Mouse (Mus musculus) embryonic stem cell, embryonic (primary cell): Measurements from ENCODE around the gene Fam210b.

ENCODE experiments used
- CTCF ChIA-PET, 4 experiments: fragments of 300-600 bp in 2 of 4; fragments of 350-600 bp in 2 of 4; sonication (Branson Sonifier 250); formaldehyde crosslinking; loops; one replicate each; lab custom pipeline; 2022; ENCODE audit warnings: inconsistent platforms in 2 of 4; lab: Charles Lee
- POLR2A ChIA-PET, 4 experiments: fragments of 300-600 bp in 2 of 4; fragments of 350-600 bp in 2 of 4; sonication (Branson Sonifier 250); formaldehyde crosslinking; loops; one replicate each; lab custom pipeline; 2022; ENCODE audit warnings: antibody characterized with exemption in 4 of 4, inconsistent platforms in 1 of 4; lab: Charles Lee

The Fam210b gene

DNA sequence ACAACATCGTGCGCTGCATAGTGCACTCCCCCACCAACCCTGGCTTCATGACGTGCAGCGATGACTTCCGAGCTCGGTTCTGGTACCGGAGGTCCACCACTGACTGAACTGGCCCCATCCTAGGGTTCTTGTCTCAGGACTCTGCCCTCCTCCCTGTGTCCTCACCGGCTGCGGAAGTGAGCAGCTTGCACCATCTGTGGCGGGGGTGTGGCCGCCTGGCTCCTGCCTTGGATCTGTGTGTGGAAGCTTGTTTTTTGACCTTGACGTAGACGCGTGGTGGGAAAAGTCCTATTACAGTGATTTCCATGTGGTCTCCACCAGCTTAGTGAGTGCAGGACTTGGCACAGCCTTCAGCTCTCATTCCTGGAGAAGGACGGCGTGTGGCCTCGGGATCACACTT lies 35.1 kb downstream of the Fam210b start:
- ChIA-PET CTCF (interaction anchor here in 2 of 4 experiments (0.6 to 2.2 kb wide), 3 partner anchors 11 to 159 kb away, joined by 3 to 6 read pairs (median 3); partner anchors contain the start of genes Aurka (in 1 of the 2) and Cstf1 (in 1 of the 2)), POLR2A (interaction anchor here in 3 of 4 experiments (0.6 to 4.2 kb wide), 25 partner anchors 8 to 153 kb away, joined by 3 to 57 read pairs (median 4); partner anchors contain the start of genes Aurka (in 3 of the 3), Cass4 (in 3 of the 3), Cstf1 (in 3 of the 3) and Fam210b (in 2 of the 3))

- ChIA-PET CTCF (interaction anchor here in 1 of 4 experiments (2.2 kb wide), 1 partner anchor 12 kb away, joined by 6 read pairs; the partner anchor contains the start of genes Aurka and Cstf1), POLR2A (interaction anchor here (0.6 to 4.2 kb wide), 13 partner anchors 10 to 70 kb away, joined by 3 to 57 read pairs (median 4); partner anchors contain the start of genes Cass4 (in 3 of the 4), Aurka (in 2 of the 4), Cstf1 (in 2 of the 4) and Fam210b (in 1 of the 4))
These were observed 36.0 kb downstream of the Fam210b start for GRCm38 (mm10) chr2:172381341-172381740.

DNA sequence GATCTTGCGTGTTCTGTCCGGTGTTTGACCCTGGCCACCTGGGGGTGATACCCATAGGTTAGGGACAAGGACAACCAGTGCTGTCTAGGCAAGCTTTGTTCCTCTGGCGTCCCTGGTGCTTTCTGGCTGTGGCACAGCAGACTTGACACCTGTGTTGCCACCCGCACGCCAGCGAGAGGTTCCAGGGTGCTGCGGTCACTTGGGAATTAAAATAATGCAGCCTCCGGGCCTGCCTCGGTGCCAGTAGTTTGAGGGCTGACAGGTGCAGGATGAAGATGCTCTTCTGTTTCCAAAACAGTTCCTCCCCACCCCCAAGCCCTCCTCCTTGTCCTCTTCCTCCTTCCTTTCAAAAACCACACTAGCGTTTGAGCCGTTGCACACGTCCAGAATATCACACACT lies 36.5 kb downstream of the Fam210b start:
- ChIA-PET POLR2A (interaction anchor here in 3 of 4 experiments (1.0 to 4.2 kb wide), 6 partner anchors 10 to 58 kb away, joined by 3 to 57 read pairs (median 11); partner anchors contain the start of genes Aurka (in 2 of the 3), Cstf1 (in 2 of the 3), Cass4 (in 1 of the 3) and Rtf2 (in 1 of the 3)), CTCF (no interaction called here)

DNA sequence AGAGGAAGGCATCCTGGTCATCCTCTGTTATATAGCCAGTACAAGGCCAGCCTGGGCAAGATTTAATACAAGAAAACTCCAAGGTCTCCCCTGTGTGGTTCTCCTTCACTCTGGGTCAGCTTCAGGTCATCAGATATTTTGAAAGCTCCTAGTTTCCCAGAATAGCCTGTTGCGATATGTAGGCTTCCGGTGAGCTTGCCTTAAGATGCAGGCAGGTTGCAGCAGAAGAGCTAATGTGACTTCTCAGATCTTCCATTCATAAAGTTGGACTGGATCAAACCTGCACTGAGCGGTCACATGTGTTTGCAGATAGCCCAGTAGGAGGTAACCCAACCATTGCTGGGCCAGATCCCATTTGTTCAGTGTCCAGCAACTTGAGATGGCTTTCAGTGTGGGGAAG lies 39.4 kb downstream of the Fam210b start:
- ChIA-PET CTCF (no interaction called here), POLR2A (interaction anchor here in 2 of 4 experiments (1.0 to 1.6 kb wide), 4 partner anchors 14 to 55 kb away, joined by 4 to 6 read pairs (median 4); partner anchors contain the start of genes Aurka (in 2 of the 2), Cstf1 (in 2 of the 2) and Fam210b (in 1 of the 2))

DNA sequence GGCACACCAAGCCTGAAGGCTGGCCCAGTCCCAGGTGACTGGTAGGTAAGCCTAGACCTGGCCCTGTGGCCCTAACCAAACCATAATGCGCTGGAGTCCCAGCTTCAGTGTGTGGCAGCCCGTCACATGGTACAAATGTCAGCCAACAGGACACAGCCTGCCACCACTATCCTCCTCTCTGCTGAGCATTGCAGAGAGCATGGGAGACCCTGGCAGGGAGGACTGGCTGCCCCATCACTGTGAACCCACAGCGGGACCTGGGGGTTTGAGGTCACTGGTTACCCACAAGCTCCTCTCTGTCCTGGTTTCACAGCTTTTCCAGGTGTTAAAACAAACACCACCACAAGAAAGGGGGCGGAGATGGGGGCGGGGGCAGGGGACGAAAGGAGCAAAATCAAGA lies 45.0 kb downstream of the Fam210b start:
- ChIA-PET CTCF (interaction anchor here in 2 of 4 experiments (0.6 kb wide), 2 partner anchors 35 to 435 kb away, joined by 3 to 7 read pairs; no protein-coding TSS in a partner anchor), POLR2A (interaction anchor here in 2 of 4 experiments (0.8 to 1.4 kb wide), 4 partner anchors 10 to 82 kb away, joined by 3 to 6 read pairs (median 3); partner anchors contain the start of gene Fam209 (in 1 of the 2))

DNA sequence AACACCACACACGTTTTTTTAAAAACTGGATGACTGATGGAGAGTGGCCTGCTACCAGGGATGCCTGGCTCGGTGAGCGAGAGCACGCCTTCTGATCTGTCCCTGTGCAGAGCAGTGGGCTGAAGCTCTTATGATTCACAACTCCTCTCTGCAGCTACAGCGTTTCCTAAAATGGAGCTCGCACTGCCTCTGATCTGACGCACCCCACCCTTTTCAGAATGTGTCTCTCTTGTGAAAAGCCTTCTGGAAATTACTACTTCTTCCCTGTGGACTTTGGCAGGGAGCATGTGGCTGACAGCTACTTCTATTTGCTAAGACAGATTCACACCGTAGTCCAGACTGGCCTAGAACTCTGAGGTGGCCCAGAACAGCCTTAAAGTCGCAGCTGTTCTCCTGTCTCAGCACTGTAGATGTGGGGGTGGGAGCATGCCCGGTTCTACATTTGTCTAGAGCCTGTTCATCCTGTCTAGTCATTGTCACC lies 46.7 kb downstream of the Fam210b start:
- POLR2A ChIA-PET = interaction anchor here in 2 of 4 experiments (1.0 to 2.4 kb wide), 6 partner anchors 9 to 48 kb away, joined by 3 to 13 read pairs (median 5); partner anchors contain the start of genes Aurka (in 1 of the 2) and Cstf1 (in 1 of the 2)
- CTCF ChIA-PET = no interaction called here

- CTCF ChIA-PET = interaction anchor here in 3 of 4 experiments (0.6 to 0.7 kb wide), 5 partner anchors 15 to 319 kb away, joined by 3 to 9 read pairs (median 4); no protein-coding TSS in a partner anchor
- POLR2A ChIA-PET = interaction anchor here in 3 of 4 experiments (0.6 to 2.4 kb wide), 23 partner anchors 11 to 1663 kb away, joined by 3 to 13 read pairs (median 5); partner anchors contain the start of genes Aurka (in 2 of the 3), Cstf1 (in 2 of the 3) and Rtf2 (in 1 of the 3)
These were observed 48.2 kb downstream of the Fam210b start, which contains the start of gene Cass4 for GRCm38 (mm10) chr2:172393391-172394051. Gene Cass4 (plus strand): TSS chr2:172393794.

DNA sequence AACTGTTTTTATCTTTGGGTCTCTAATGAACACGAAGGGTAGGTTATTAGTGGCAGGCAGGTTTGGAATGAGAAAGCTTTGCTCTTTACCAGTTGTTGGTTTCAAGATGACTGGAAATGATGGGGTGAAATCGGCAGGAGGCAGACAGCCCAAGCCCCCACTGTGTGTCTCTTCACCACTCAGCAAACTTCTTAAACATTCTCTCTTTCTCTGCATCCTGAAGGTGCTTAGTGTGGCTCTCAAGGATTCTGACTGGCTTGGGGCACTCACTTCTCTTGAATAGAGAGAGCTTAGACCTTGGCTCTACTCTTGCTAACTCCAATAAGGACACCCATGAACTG lies 48.7 kb downstream of the Fam210b start:
- CTCF ChIA-PET = interaction anchor here in 2 of 4 experiments (0.6 to 1.2 kb wide), 4 partner anchors 16 to 154 kb away, joined by 3 to 9 read pairs (median 4); no protein-coding TSS in a partner anchor
- POLR2A ChIA-PET = interaction anchor here in 3 of 4 experiments (0.7 to 2.4 kb wide), 22 partner anchors 10 to 1663 kb away, joined by 3 to 13 read pairs (median 6); partner anchors contain the start of genes Aurka (in 2 of the 3), Cstf1 (in 2 of the 3) and Rtf2 (in 1 of the 3)

GRCm38 (mm10) chr2:172394671-172395070 lies 49.3 kb downstream of the Fam210b start:
- CTCF ChIA-PET = interaction anchor here in 1 of 4 experiments (1.2 kb wide), 1 partner anchor 16 kb away, joined by 3 read pairs; no protein-coding TSS in a partner anchor

DNA sequence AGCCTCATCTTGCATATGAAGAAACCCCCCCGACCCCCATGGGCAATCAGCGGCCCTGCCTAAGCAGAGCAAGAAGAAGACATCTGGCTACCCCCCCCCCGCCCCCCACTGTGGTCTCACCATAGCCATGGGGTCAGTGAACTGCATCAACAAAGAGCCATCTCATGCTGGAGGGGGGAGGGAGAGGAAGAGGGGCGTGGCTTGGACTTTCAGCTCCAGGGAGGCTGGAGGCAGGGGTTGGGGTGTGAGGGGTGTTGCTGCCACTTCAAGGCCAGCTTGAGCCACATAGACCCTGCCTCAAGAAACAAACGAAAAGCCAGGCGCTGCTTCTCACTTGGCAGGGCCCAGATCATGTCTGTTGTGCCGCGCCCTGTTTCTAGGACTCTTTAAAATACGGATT lies 50.6 kb downstream of the Fam210b start:
- CTCF ChIA-PET = interaction anchor here in 1 of 4 experiments (0.9 to 1.0 kb wide), 2 partner anchors 8 to 18 kb away, joined by 3 read pairs; no protein-coding TSS in a partner anchor
- POLR2A ChIA-PET = interaction anchor here in 3 of 4 experiments (0.6 to 1.5 kb wide), 7 partner anchors 17 to 930 kb away, joined by 3 to 12 read pairs (median 3); partner anchors contain the start of genes Fam209 (in 1 of the 3) and Rtf2 (in 1 of the 3)

More at GRCm38 (mm10) chr2:172394671-172395070, 49.3 kb downstream of the Fam210b start:
- POLR2A ChIA-PET = interaction anchor here (0.5 to 2.0 kb wide), 9 partner anchors 10 to 46 kb away, joined by 3 to 9 read pairs (median 4); partner anchors contain the start of gene Rtf2 (in 2 of the 4)

- CTCF ChIA-PET = interaction anchor here in 1 of 4 experiments (0.6 kb wide), 1 partner anchor 90 kb away, joined by 3 read pairs; no protein-coding TSS in a partner anchor
- POLR2A ChIA-PET = interaction anchor here in 3 of 4 experiments (0.6 to 2.0 kb wide), 10 partner anchors 16 to 472 kb away, joined by 3 to 7 read pairs (median 3); partner anchors contain the start of genes Aurka (in 2 of the 3), Cstf1 (in 2 of the 3) and Rtf2 (in 1 of the 3)
These were observed 54.5 kb downstream of the Fam210b start for GRCm38 (mm10) chr2:172399901-172400300.

DNA sequence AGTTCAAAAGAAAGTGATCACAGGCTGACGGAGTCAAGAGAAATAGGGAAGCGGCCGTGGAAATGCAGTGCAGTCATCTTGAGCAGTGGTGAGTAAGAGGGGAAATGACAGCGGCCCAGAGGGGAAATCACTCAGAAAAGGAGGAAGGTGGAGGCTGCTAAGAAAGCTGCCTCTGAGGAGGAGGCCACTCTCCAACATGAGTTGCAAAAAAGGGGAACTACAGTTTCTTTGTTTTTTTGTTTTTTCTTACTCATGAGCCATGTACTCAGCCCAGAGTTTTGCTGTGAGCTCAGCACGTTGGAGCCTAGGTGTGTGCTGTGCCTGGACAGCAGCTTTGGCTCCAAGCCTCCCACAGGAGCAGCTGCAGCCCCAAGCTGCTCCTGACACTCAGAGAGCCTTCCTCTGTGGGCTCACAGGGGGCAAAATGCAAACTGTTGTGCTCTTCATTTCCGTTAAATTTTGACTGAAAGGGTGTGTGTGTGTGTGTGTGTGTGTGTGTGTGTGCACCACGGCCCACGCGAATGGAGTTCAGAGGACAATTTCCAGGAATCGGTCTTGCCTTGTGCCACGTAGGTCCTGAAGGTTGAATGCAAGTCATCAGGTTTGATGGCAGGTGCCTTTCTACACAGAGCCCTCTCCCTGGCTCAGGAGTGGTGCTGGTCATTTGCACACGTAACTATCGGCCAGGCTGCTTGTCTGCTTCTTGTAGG lies 55.9 kb downstream of the Fam210b start:
- CTCF ChIA-PET = interaction anchor here in 1 of 4 experiments (0.6 kb wide), 1 partner anchor 18 kb away, joined by 3 read pairs; no protein-coding TSS in a partner anchor
- POLR2A ChIA-PET = interaction anchor here in 3 of 4 experiments (0.6 to 1.4 kb wide), 7 partner anchors 31 to 393 kb away, joined by 3 to 6 read pairs (median 3); partner anchors contain the start of genes Aurka (in 2 of the 3), Cstf1 (in 2 of the 3) and Fam210b (in 1 of the 3)

- ChIA-PET POLR2A (interaction anchor here in 2 of 4 experiments (0.6 to 2.0 kb wide), 12 partner anchors 10 to 287 kb away, joined by 3 to 9 read pairs (median 4); partner anchors contain the start of genes Aurka (in 1 of the 2), Cass4 (in 1 of the 2), Cstf1 (in 1 of the 2) and Rtf2 (in 1 of the 2)), CTCF (interaction anchor here in 2 of 4 experiments (0.8 to 0.9 kb wide), 3 partner anchors 8 to 427 kb away, joined by 3 read pairs; no protein-coding TSS in a partner anchor)
These were observed 58.9 kb downstream of the Fam210b start for GRCm38 (mm10) chr2:172404239-172404638.

GRCm38 (mm10) chr2:172405011-172405410 lies 59.6 kb downstream of the Fam210b start:
- CTCF ChIA-PET = interaction anchor here in 2 of 4 experiments (0.6 to 0.9 kb wide), 3 partner anchors 9 to 427 kb away, joined by 3 read pairs; no protein-coding TSS in a partner anchor
- POLR2A ChIA-PET = interaction anchor here in 2 of 4 experiments (1.1 to 2.0 kb wide), 9 partner anchors 9 to 43 kb away, joined by 3 to 9 read pairs (median 3); partner anchors contain the start of genes Rtf2 (in 2 of the 2), Aurka (in 1 of the 2), Cass4 (in 1 of the 2) and Cstf1 (in 1 of the 2)
